Mouse (Mus musculus): Measurements from ENCODE around the gene Ifne. TPM values are rescaled to one million over a fixed set of nuclear protein-coding genes. Genes with fewer than 3 reads are reported as not detected.

Ifne gene
- polyA plus RNA-seq, 1 experiment from 2014 or later: not detected

DNA sequence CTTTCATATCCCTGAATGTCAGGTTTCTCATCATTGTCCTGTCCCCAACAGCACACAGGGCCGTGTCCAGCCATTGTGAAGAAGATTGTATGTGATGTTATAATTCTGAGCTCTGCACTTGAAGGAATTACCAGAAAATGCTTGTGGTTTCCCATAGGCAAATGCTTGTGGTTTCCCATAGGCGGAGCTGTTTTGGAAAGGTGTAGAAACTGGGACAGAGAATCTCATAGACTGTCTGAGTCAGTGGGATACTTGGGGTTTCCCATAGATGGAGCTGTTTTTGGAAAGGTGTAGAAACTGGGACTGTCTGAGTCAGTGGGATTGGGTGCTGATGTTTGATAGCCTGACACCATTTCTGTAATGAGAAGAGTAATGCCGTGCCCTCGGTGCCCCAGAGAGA, 3.5 kb downstream of the Ifne start:
- Histone ChIP-seq H3K4me2 (ENCODE audit: low read depth, low read length) (no peak overlapping the region), H3K4me1 (ENCODE audit: control insufficient read depth, low read depth, low read length) (peaks cover 25% of the 10 kb centered on the region), H3K36me3 (ENCODE audit: control insufficient read depth, insufficient read depth) (no peaks in the 10 kb centered on the region), H3K27ac (ENCODE audit: low read length) (no peak overlapping the region), H3K9me3 (replicated peaks; ENCODE audit: control insufficient read depth, low read length) (no peaks in the 10 kb centered on the region), H3K27me3 (ENCODE audit: control insufficient read depth, insufficient read depth, low read depth, low read length) (no peaks in the 10 kb centered on the region), H3K9ac (ENCODE audit: low read depth, low read length) (no peak overlapping the region), H3K4me3 (ENCODE audit: low read depth, low read length) (no peak overlapping the region)
- 52% methylated on average over 4 of the region's 4 CpGs for WGBS (ENCODE audit: insufficient replicate concordance)
- ATAC-seq (ENCODE audit: low read depth): no peak

DNA sequence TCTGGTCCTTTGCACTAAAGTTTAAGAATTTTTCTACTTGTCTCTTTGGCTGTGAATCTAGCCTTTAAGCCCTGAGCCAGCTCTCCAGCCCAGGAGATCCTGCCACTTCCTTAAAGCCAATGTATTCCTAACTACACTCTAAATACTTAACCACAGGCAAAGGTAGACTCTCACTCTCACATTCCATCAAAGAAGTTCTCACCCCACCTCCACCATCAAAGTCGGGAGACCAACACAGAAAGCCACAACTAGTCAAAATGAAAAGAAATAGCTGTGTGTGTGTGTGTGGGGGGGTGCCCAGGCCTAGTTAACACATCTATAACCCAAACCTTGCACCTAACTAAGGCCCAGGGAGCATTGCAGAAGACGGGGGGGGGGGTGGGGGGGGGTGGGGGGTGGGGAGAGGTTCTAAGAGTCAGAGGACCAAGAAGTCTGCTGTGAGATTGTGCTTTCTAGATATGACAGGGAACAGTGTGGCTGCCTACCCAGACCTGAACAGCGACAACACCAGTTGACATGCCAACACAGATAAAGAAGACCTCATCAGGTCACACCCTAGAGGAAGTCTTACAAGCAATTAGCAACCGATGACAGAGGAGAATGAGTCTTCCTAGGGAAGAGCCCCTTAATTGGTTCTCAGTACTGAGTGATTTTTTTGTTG, 4.4 kb downstream of the Ifne start:
- Histone ChIP-seq H3K27ac (ENCODE audit: low read length) (no peak overlapping the region), H3K4me1 (ENCODE audit: control insufficient read depth, low read depth, low read length) (peaks cover 25% of the 10 kb centered on the region), H3K4me2 (ENCODE audit: low read depth, low read length) (0 out of 2 replicates have a peak overlapping the region, but pooled peaks have one; percentile 17), H3K27me3 (ENCODE audit: control insufficient read depth, insufficient read depth, low read depth, low read length) (no peaks in the 10 kb centered on the region), H3K9me3 (replicated peaks; ENCODE audit: control insufficient read depth, low read length) (no peaks in the 10 kb centered on the region), H3K4me3 (ENCODE audit: low read depth, low read length) (no peak overlapping the region), H3K36me3 (ENCODE audit: control insufficient read depth, insufficient read depth) (no peaks in the 10 kb centered on the region), H3K9ac (ENCODE audit: low read depth, low read length) (0 out of 2 replicates have a peak overlapping the region, but pooled peaks have one; percentile 9)
- 12% methylated on average over 3 of the region's 4 CpGs for WGBS (ENCODE audit: insufficient replicate concordance)
- ATAC-seq (ENCODE audit: low read depth): peak; percentile 91

DNA sequence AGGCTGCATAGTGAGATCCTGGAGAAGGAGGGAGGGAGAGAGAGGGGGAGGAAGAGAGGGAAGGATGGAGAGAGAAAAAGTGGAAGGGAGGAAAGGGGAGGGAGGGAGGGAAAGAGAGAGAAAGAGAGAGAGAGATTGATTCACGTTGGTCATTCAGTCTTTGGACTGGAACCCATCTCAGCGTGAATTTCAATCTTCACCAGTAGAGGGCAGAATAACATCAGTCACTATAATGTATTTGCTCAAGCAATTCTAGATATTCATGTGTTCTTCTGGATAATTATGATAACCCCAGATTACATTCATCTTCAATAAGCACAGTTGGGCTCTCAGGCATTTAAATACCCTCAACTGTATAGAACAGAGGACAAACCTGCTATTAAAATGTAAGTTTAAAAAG, 7.3 kb downstream of the Ifne start:
- no peak overlapping the region for H3K27ac ChIP-seq (ENCODE audit: low read length)
- no peak overlapping the region for H3K9ac ChIP-seq (ENCODE audit: low read depth, low read length)
- 0% methylated on average over 2 of the region's 2 CpGs for WGBS (ENCODE audit: insufficient replicate concordance)
- H3K4me2 ChIP-seq (ENCODE audit: low read depth, low read length): no peak overlapping the region
- no peak overlapping the region for H3K4me3 ChIP-seq (ENCODE audit: low read depth, low read length)
- no peaks in the 10 kb centered on the region for H3K36me3 ChIP-seq (ENCODE audit: control insufficient read depth, insufficient read depth)
- H3K27me3 ChIP-seq (ENCODE audit: control insufficient read depth, insufficient read depth, low read depth, low read length): no peaks in the 10 kb centered on the region
- H3K4me1 ChIP-seq (ENCODE audit: control insufficient read depth, low read depth, low read length): peaks cover 20% of the 10 kb centered on the region
- ATAC-seq (ENCODE audit: low read depth): no peak
- H3K9me3 ChIP-seq (replicated peaks; ENCODE audit: control insufficient read depth, low read length): no peaks in the 10 kb centered on the region

DNA sequence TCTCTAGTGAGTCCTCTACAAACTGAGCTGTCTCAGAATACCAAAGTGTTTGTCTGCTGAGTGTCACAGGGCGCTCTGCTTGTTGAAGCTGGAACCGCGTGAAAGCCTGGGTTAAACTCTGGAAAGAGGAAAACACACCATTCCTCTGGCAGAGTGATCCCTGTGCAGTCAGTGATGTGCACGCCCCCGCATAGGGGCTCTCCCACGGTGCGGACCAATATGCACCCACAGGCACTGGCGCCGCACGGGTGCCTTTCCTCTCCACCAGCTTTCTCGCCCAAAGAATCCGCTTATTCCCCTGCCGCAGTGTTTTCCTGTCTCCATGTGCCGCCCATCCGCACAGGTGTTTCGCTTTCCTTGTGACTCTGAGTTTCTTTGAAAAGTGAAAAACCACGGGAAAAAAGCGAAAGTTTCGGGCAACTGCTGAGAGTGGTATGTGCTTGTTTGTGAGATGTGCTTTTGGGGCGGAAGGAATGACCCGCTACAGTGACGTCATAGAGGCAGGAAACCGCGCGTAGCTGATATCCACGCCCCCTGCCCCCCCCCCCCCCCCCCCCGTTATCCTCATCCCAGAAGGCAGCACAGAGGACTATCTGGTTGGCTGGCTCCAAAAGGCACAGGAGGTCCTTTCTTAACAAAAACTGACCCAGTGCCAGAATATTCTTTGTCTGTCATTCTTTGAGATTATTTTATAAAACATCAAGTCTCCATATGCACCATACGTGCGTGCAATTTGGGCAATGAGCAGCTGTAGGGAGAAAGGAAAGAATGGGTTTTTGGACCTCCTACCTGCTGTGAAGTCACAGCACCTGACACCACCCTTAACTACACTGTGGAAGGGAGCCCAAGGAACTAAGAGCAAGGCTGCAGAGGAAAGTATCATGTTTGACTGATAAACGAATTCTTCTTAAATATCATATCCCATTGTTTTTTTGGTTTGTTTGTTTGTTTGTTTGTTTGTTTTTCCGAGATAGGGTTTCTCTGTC, 11.8 kb downstream of the Ifne start:
- Histone ChIP-seq H3K9me3 (replicated peaks; ENCODE audit: control insufficient read depth, low read length) (no peaks in the 10 kb centered on the region), H3K4me1 (ENCODE audit: control insufficient read depth, low read depth, low read length) (peaks cover 3% of the 10 kb centered on the region; the same call in 1 of the 2 replicates), H3K27ac (ENCODE audit: low read length) (peak overlapping the region; percentile 38; the same call in 1 of the 2 replicates), H3K27me3 (ENCODE audit: control insufficient read depth, insufficient read depth, low read depth, low read length) (peaks cover 3% of the 10 kb centered on the region; the same call in 1 of the 2 replicates), H3K4me2 (ENCODE audit: low read depth, low read length) (peak overlapping the region; percentile 83), H3K4me3 (ENCODE audit: low read depth, low read length) (peak overlapping the region; percentile 69), H3K9ac (ENCODE audit: low read depth, low read length) (peak overlapping the region; percentile 65), H3K36me3 (ENCODE audit: control insufficient read depth, insufficient read depth) (no peaks in the 10 kb centered on the region)
- 7% methylated on average over 26 of the region's 31 CpGs for WGBS (ENCODE audit: insufficient replicate concordance)
- peak; percentile 71 for ATAC-seq (ENCODE audit: low read depth)

DNA sequence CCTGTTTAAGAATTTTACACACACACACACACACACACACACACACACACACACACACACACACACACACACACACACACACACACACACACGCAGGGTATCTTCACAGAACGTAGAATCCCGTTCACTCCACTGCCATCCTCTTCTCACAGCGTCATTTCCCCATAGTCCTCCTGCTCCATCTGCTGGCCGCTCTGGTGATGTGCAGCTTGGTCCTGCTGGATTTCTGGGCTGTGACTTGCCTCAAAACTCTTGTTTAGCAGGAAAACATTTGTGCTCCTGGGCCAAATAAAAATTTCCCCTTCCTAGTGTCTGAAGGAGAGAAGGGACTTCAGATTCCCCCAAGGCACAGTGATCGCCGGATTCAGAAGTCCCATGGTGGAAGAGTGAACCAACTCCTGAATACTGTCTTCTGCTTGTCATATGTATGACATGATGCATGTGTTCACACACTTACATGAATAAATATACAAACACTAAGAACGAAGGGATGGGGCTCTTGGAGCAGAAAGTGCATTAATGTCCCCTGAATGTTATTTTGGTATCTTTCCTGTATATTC, 12.6 kb downstream of the Ifne start:
- H3K9ac ChIP-seq (ENCODE audit: low read depth, low read length): peak overlapping the region; percentile 65
- H3K4me2 ChIP-seq (ENCODE audit: low read depth, low read length): peak overlapping the region; percentile 83
- H3K36me3 ChIP-seq (ENCODE audit: control insufficient read depth, insufficient read depth): no peaks in the 10 kb centered on the region
- H3K27ac ChIP-seq (ENCODE audit: low read length): no peak overlapping the region
- ATAC-seq (ENCODE audit: low read depth): peak; percentile 62
- H3K4me3 ChIP-seq (ENCODE audit: low read depth, low read length): peak overlapping the region; percentile 69
- H3K9me3 ChIP-seq (replicated peaks; ENCODE audit: control insufficient read depth, low read length): no peaks in the 10 kb centered on the region
- peaks cover 7% of the 10 kb centered on the region; the same call in 1 of the 2 replicates for H3K27me3 ChIP-seq (ENCODE audit: control insufficient read depth, insufficient read depth, low read depth, low read length)
- WGBS (ENCODE audit: insufficient replicate concordance): under 1% methylated on average over 8 of the region's 8 CpGs
- peaks cover 3% of the 10 kb centered on the region; the same call in 1 of the 2 replicates for H3K4me1 ChIP-seq (ENCODE audit: control insufficient read depth, low read depth, low read length)

DNA sequence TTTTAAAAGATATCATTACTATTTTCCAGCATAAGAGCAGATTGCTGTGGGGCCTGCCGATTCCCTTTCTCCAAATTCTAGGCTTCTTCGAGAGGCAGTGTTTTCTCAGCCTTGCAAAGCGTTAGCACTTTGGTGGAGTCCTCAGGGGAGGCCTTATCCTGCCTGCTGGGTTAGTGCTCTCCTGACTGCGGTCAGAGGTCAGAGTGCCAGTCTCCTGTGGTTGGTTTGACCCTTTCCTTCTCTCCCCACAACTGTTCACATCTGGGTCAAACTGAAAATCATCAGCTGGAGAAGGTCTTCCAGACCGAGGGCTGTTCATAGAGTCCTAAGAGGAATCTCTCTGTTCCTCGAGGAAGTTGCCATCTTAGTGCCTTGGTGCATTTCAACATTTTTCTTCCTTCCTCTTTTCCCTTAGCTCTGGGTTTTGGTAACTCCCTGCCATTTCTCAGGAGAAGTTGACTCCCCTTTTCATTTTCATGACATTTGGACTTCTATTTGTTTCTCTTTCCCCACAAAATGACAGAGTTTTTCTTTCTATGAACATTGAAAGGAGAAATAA, 14.9 kb downstream of the Ifne start:
- H3K4me3 ChIP-seq (ENCODE audit: low read depth, low read length): no peak overlapping the region
- WGBS (ENCODE audit: insufficient replicate concordance): 6% methylated on average over 6 of the region's 6 CpGs
- H3K36me3 ChIP-seq (ENCODE audit: control insufficient read depth, insufficient read depth): no peaks in the 10 kb centered on the region
- H3K9me3 ChIP-seq (replicated peaks; ENCODE audit: control insufficient read depth, low read length): no peaks in the 10 kb centered on the region
- H3K27me3 ChIP-seq (ENCODE audit: control insufficient read depth, insufficient read depth, low read depth, low read length): peaks cover 7% of the 10 kb centered on the region; the same call in 1 of the 2 replicates
- H3K27ac ChIP-seq (ENCODE audit: low read length): no peak overlapping the region
- H3K9ac ChIP-seq (ENCODE audit: low read depth, low read length): no peak overlapping the region
- no peak for ATAC-seq (ENCODE audit: low read depth)
- H3K4me1 ChIP-seq (ENCODE audit: control insufficient read depth, low read depth, low read length): peaks cover 3% of the 10 kb centered on the region; the same call in 1 of the 2 replicates
- H3K4me2 ChIP-seq (ENCODE audit: low read depth, low read length): peak overlapping the region; percentile 42; the same call in 1 of the 2 replicates

DNA sequence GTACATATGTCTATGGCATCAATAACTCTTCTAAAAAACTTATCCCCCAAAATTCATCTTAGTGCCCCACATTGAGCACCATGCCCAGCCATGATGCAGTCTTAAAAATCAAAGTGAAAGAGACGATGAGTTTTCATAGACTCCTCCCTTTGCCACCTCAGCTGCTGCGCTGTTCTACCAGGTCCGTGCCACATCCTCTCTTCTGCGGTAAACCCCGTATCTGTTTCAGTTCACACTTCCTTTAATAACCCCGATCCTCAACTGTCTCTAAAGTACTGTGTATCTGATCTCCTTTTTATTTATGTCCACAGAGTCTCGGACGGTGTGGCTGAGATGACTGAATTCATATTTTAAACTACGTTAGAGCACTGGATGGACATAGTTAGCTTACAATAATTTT, 15.4 kb downstream of the Ifne start:
- Histone ChIP-seq H3K4me3 (ENCODE audit: low read depth, low read length) (peak overlapping the region; percentile 23; the same call in 1 of the 2 replicates), H3K27me3 (ENCODE audit: control insufficient read depth, insufficient read depth, low read depth, low read length) (peaks cover 7% of the 10 kb centered on the region; the same call in 1 of the 2 replicates), H3K4me1 (ENCODE audit: control insufficient read depth, low read depth, low read length) (peaks cover 3% of the 10 kb centered on the region; the same call in 1 of the 2 replicates), H3K4me2 (ENCODE audit: low read depth, low read length) (peak overlapping the region; percentile 42), H3K9me3 (replicated peaks; ENCODE audit: control insufficient read depth, low read length) (no peaks in the 10 kb centered on the region), H3K9ac (ENCODE audit: low read depth, low read length) (no peak overlapping the region), H3K36me3 (ENCODE audit: control insufficient read depth, insufficient read depth) (no peaks in the 10 kb centered on the region), H3K27ac (ENCODE audit: low read length) (no peak overlapping the region)
- 0 out of 2 replicates have a peak, but pooled peaks have one; percentile 23 for ATAC-seq (ENCODE audit: low read depth)
- WGBS (ENCODE audit: insufficient replicate concordance): 11% methylated on average over 9 of the region's 9 CpGs

DNA sequence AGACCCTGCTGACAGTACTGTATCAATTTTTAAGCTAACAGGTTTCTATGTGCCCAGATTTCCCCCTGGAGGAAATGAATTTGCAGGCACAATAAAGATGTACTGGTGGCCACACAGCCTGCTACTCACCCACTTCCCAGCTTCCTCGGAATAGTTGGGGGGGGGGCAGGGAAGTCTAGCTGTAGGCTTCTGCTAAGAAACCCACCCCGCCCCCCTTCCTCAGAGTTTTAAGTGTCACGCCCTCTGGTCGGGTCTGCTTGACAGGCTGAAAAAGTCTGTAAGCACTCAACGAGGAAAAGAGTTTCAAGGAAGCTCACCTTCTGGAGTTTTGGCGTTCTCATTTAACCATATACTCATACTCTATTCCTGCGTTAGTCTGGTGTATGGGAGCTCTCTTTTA, 16.7 kb downstream of the Ifne start:
- Histone ChIP-seq H3K9me3 (replicated peaks; ENCODE audit: control insufficient read depth, low read length) (no peaks in the 10 kb centered on the region), H3K4me2 (ENCODE audit: low read depth, low read length) (no peak overlapping the region), H3K36me3 (ENCODE audit: control insufficient read depth, insufficient read depth) (no peaks in the 10 kb centered on the region), H3K27ac (ENCODE audit: low read length) (no peak overlapping the region), H3K4me3 (ENCODE audit: low read depth, low read length) (no peak overlapping the region), H3K4me1 (ENCODE audit: control insufficient read depth, low read depth, low read length) (peaks cover under 1% of the 10 kb centered on the region; the same call in 1 of the 2 replicates), H3K9ac (ENCODE audit: low read depth, low read length) (no peak overlapping the region), H3K27me3 (ENCODE audit: control insufficient read depth, insufficient read depth, low read depth, low read length) (peaks cover 7% of the 10 kb centered on the region; the same call in 1 of the 2 replicates)
- 22% methylated on average over 7 of the region's 7 CpGs for WGBS (ENCODE audit: insufficient replicate concordance)
- no peak for ATAC-seq (ENCODE audit: low read depth)

Measured in liver, embryonic 16.5 days (tissue).